Mouse (Mus musculus) liver, embryonic 14.5 days (tissue): ENCODE data around the gene Mark4.

Experiments
- CTCF ChIP-seq: IDR thresholded peaks from 2 replicates; pipeline ENCODE4 v1.5.1; 2016; ENCODE audit warnings: antibody characterized with exemption, low read depth, control low read depth
- EP300 ChIP-seq: IDR thresholded peaks from 2 replicates; pipeline ENCODE4 v1.6.1; 2016; ENCODE audit warnings: antibody characterized with exemption, low read depth

DNA sequence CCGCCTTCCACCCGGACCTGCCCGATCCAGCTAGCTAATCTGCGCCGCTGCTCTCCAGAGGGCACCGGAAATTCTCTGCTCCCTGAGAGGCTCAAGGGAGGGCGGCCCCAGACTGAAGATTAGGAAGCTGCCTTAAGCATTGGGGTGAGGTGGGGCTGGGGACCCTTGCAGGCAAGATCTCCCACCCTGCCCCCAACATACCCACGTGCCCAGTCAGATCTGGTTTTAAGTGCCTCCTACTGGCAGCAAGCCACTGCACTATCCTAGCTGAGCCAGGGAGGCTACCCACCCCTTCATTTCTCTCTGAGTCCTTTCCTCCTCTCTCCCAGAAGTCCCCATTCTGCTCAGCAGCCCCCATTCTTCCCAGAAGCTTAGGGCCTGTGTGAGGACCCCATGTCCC is 80.6 kb downstream of the Mark4 start:
- no peak for TF ChIP-seq EP300
- TF ChIP-seq CTCF = no peak
